20 mouse cellular contexts compared by ENCODE assay signal in genomic region chr1:81954507-81954906, GRCm38 (mm10).
"Had no signal": no experiment of that assay in that cellular context is flagged by ENCODE, and none has a peak within 500 bp of the region (broad histone marks: within the 10 kb centered on the region; RNA-seq: fewer than 3 reads in every experiment).

No protein-coding gene starts in this region.

- ATAC-seq: liver, embryonic 12.5 days; midbrain, embryonic 15.5 days had no signal

- H3K9ac ChIP-seq: limb, embryonic 13.5 days; liver, embryonic 12.5 days; liver, embryonic 15.5 days; lung, embryonic 15.5 days; midbrain, embryonic 15.5 days; neural tube, embryonic 13.5 days had no signal

- H3K4me2 ChIP-seq: limb, embryonic 13.5 days; liver, embryonic 12.5 days; liver, embryonic 15.5 days; lung, embryonic 15.5 days; midbrain, embryonic 15.5 days; neural tube, embryonic 13.5 days had no signal

- H3K36me3 ChIP-seq: limb, embryonic 10.5 days; limb, embryonic 13.5 days; liver, embryonic 12.5 days; liver, embryonic 15.5 days; lung, embryonic 15.5 days; midbrain, embryonic 10.5 days; midbrain, embryonic 15.5 days; neural tube, embryonic 13.5 days had no signal

- H3K27me3 ChIP-seq: limb, embryonic 13.5 days; liver, embryonic 12.5 days; liver, embryonic 15.5 days; lung, embryonic 15.5 days; megakaryocyte, embryonic 14.5 days; midbrain, embryonic 15.5 days; neural tube, embryonic 13.5 days had no signal

- H3K4me3 ChIP-seq: limb, embryonic 10.5 days; limb, embryonic 13.5 days; liver, embryonic 12.5 days; liver, embryonic 15.5 days; lung, embryonic 15.5 days; megakaryocyte, embryonic 14.5 days; midbrain, embryonic 10.5 days; midbrain, embryonic 15.5 days; neural tube, embryonic 13.5 days had no signal

- H3K9me3 ChIP-seq: limb, embryonic 10.5 days; limb, embryonic 13.5 days; liver, embryonic 12.5 days; liver, embryonic 15.5 days; lung, embryonic 15.5 days; megakaryocyte, embryonic 14.5 days; midbrain, embryonic 10.5 days; midbrain, embryonic 15.5 days; neural tube, embryonic 13.5 days had no signal

- H3K4me1 ChIP-seq: liver, embryonic 12.5 days; liver, embryonic 15.5 days; lung, embryonic 15.5 days; megakaryocyte, embryonic 14.5 days; midbrain, embryonic 15.5 days; neural tube, embryonic 13.5 days had no signal

- H3K27ac ChIP-seq: limb, embryonic 10.5 days; limb, embryonic 13.5 days; liver, embryonic 12.5 days; liver, embryonic 15.5 days; lung, embryonic 15.5 days; midbrain, embryonic 10.5 days; midbrain, embryonic 15.5 days; neural tube, embryonic 13.5 days had no signal

- DNase-seq: kidney, adult 18-20 months; kidney, adult 9 months; kidney, postnatal 14 days; kidney, postnatal 4 days; liver; lung, adult 18-20 months; lung, postnatal 10 days; lung, postnatal 36 days; retina, postnatal 1 day; thymus, adult 18-20 months; thymus, postnatal 14 days had no signal
